Mouse (Mus musculus) layer of hippocampus, postnatal 36 days (tissue): ENCODE measurements around the gene Abtb2. TPM values are rescaled to one million over a fixed set of nuclear protein-coding genes. Genes with fewer than 3 reads are reported as not detected.

Experiments
- DNase-seq, 2 experiments: peaks; one replicate each; pipeline ENCODE4 v3.0.0; 2022
- total RNA-seq, 2 experiments: library from RNA; stranded (reverse); gene quantifications; 2 replicates each; pipeline ENCODE4 v1.2.3; 2021

Gene Abtb2
- total RNA-seq, 2 experiments from 2014 or later = 11.8 to 12.0 TPM

DNA sequence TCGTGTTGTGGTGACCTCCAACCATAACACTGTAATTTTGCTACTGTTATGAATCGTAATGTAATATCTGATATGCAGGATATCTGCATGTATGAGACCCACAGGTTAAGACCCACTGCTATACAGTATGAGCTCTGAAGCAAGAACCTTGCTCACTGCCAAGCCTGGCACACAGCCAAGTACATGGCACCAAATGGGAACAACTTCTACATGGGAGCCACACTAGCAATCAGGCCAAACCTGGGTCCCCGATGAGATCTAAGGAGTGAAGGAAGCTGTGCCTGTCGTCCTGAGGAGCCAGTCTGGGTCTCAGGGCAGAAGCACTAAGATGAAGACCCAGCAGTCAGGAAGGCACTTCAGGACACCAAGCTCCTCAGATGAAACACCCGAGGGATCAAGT lies 179.4 kb downstream of the Abtb2 start:
- peak in 1 of 2 experiments; percentile 14 for DNase-seq

DNA sequence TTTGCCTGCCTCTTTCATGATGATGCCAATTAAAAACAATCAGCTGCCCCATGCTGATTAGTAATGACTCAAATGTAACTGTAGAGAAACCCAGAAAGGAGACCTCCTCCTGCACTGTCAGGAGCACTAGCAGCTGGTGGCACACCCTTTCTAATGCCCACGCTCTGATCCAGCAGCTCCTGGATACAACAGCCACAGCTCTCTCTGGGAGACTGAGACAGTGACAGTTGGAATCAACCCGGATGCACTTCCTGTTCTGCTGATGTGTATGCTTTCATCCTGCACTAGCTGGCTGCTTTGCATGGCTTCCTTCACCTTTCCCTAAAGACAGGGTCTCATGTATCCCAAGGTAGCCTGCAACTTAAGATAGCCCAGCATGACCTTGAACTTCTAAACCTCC lies 180.0 kb downstream of the Abtb2 start:
- peak in 1 of 2 experiments; percentile 13 for DNase-seq

DNA sequence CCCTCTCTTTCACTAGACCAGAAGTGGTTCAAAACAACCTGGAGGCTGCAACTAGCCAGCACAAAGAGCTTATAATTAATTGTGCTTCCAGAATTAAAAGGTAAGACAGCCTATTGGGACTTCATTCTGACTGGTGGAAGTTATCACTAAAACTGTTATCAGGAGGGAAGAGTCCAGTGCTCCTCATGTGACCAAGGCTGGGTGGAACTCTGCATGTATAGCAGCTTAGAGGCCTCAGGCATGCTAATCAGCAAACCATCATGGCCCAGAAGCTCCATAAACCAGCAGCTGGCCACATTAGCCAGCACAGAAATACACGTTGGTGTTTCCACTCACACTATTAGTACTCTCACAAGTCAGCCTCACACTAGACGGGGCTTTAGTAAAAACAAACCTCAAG lies 180.7 kb downstream of the Abtb2 start:
- DNase-seq = no peak

DNA sequence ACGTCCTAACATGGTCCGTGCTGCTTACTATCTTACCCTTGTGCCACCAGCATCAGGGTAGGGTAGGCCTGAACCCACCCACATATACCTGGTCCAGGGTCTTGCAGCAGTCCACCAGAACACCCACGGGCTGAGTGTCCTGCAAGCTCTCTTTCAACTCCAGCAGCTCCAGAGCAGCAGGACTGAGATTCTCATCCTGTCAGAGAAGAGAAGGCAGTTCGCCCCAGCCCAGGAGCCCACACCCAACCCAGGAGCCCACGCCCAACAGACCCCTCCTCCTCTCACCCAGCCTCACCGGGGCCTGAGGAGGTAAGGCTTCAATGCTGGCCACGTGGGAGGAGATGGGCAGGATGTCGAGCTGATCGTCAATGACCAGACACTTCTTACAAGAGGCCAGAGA lies 181.8 kb downstream of the Abtb2 start:
- no peak for DNase-seq

DNA sequence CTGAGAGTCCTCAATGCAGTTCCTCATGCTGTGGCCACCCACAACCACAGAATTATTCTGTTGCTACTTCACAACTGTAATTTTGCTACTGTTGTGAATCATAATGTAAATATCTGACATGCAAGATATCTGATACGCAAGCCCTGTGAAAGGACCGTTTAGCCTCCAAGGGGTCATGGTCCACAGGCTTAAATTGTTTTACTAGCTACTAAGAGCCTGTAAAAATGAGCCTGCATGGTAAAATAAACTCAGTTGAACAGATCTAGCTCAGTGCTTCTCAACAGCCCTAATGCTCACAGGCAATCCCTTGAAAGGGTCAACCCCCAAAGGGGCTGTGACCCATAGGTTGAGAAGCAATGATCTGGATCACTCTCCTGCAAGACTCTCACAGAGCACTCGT lies 183.0 kb downstream of the Abtb2 start:
- no peak for DNase-seq

DNA sequence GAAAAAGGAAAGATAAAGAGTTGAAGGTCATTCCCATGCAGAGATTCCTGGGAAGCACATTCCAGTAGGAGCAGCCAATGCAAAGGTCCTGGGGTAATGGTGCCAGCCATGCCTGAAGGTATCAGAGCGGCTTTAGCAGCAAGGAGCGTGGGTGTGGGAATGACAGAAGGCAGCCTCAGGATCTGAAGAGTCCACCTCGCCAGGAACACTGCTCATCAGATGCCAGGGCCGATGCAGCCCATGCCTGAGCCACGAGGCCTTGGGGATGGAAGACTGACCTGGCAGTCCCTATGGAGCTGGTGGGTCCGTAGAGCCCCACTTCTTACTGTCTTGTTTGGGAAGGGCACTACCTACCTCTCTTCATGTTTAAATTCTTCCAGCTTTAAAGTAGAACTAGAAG lies 185.7 kb downstream of the Abtb2 start:
- DNase-seq = no peak

DNA sequence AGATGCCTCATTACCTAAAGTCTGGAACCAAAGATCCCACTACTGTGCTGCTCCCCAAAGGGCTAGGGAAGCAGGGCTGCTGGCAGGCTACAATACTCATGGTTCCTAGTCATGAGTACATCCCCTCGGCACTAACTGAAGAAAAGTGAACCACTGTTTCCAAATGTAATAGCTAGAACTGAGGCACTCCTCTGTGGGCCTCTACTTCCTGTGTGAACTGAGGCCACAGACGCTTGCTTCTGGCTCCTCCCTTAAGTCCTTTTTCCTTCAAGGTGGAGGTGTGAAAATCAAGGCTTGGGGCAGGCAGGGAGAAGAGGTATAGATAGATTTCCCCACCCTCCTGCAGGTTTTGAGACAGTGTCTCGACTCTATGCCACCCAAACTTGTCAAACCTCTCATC lies 188.5 kb downstream of the Abtb2 start:
- no peak for DNase-seq

DNA sequence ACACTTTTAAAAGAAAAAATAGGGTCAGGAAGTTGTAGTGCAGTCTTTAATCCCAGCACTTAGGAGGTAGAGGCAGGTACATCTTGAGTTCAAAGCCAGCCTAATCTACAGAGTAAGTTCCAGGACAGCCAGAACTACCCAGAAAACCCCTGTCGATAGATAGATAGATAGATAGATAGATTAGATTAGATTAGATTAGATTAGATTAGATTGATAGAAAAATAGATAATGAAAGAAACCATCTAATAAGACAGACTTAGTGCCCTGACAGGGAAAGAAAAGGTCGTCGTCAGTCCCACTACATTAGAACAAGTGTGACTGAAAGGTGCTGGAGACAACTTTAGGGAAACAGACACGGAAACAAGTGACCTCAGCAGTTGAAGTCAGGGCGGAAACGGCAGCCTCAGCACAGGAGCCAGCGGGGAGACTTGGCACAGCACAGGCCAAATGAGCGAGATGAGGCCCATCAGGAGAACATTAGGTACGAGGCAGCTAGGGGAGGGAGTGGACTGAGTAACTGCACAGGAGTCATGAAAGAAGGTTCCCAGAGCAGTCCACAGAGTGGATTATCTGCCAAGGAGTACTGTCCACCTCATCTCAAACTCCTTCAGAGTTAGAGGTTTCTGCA lies 189.5 kb downstream of the Abtb2 start:
- DNase-seq = no peak

DNA sequence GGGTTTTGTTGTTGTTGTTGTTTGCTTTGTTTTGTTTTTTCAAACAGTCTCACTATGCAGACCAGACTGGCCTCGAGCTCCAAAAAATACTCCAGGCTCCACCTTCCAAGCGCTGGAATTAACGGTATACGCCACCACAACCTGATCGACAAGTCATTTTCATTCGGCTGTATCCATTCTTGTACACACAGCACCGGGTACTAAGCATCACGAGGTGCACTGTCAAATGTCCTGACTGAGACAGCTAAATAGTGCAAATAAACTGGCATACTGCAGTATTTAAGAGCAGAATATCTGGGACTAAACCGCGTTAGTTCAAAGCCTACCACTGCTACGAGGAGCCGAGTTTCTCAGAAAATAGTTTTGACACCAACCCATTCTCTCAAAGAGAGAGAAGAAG lies 194.3 kb downstream of the Abtb2 start:
- no peak for DNase-seq

- peak; percentile 98 to 99 for DNase-seq
These were observed 195.0 kb downstream of the Abtb2 start, which contains the start of gene Nat10 for GRCm38 (mm10) chr2:103760906-103761716. Gene Nat10, minus strand, starts transcription at chr2:103761270.

DNA sequence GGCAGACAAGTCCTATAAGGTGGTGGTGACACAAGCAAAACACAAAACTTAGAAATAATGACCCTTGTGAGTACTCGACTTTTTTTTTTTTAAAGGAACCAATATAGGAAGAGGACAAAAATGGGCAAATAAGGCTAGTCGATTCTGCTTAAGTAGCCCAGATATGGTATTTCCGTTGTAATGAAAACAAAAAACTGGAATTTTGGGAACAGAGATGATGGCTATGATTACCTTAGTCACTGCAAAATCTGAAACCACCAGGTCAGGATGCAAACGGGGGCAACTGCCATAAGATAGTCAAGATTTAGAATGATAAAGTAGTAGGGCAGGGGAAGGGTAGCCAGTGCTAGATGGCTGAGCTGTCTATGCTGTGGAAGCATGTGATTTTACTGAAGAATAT lies 195.9 kb downstream of the Abtb2 start:
- DNase-seq = no peak

- no peak for DNase-seq
These were observed 196.4 kb downstream of the Abtb2 start for GRCm38 (mm10) chr2:103762492-103762891.

Other genes with a start within 250 kb of the Abtb2 start
- 1 to 10 TPM; 1.2 TPM for gene Elf5, start 154.6 kb upstream of the Abtb2 start, total RNA-seq
- gene Cat, start 81.2 kb upstream of the Abtb2 start, total RNA-seq = 10 to 100 TPM; 50.4 to 60.1 TPM
- gene Nat10, start 195.0 kb downstream of the Abtb2 start, total RNA-seq = 10 to 100 TPM; 37.0 to 37.6 TPM
- gene Caprin1, start 231.3 kb downstream of the Abtb2 start, total RNA-seq = 100 to 1,000 TPM; 363 to 370 TPM